Mouse (Mus musculus) heart, embryonic 14.5 days (tissue): Measurements from ENCODE around the gene Gpc2. TPM values are rescaled to one million over a fixed set of nuclear protein-coding genes. Genes with fewer than 3 reads are reported as not detected.

ENCODE experiments used
- ATAC-seq: fragments of 200-750 bp; cut with Nextera tagmentation; 2 replicates; pipeline ENCODE4 v1.8.0; 2017; ENCODE audit warnings: low read depth, moderate TSS enrichment; ENCODE audit not compliant: insufficient number of reproducible peaks, insufficient read depth, low FRiP score
- H3K27ac ChIP-seq, 2 experiments: fragments of 200-500 bp in 1 of 2; fragments of 300-500 bp in 1 of 2; sonication (generic) in 1 of 2; replicated peaks in 1 of 2; 2 replicates each; pipeline ENCODE4 v1.5.1; 2012 to 2014; ENCODE audit warnings: low read depth in 2 of 2, low read length in 2 of 2, control low read depth in 1 of 2, mild to moderate bottlenecking in 1 of 2, mixed read lengths in 1 of 2; ENCODE audit not compliant: control insufficient read depth in 1 of 2, insufficient read depth in 1 of 2
- H3K27me3 ChIP-seq: fragments of 300-500 bp; sonication (generic); 2 replicates; pipeline ENCODE4 v1.6.1; 2014; ENCODE audit warnings: mild to moderate bottlenecking, low read length, control low read depth; ENCODE audit not compliant: control insufficient read depth, insufficient read depth
- H3K36me3 ChIP-seq: fragments of 300-500 bp; sonication (generic); 2 replicates; pipeline ENCODE4 v1.6.1; 2014; ENCODE audit warnings: mild to moderate bottlenecking, control low read depth, low read length, mixed read lengths; ENCODE audit not compliant: control insufficient read depth, insufficient read depth
- H3K4me1 ChIP-seq, 2 experiments: fragments of 200-500 bp in 1 of 2; fragments of 300-500 bp in 1 of 2; sonication (generic) in 1 of 2; 2 replicates each; pipeline ENCODE4 v1.6.1; 2012 to 2014; ENCODE audit warnings: low read length in 2 of 2, control low read depth in 1 of 2, mixed read lengths in 1 of 2; ENCODE audit not compliant: control insufficient read depth in 2 of 2, insufficient read depth in 2 of 2
- H3K4me2 ChIP-seq: fragments of 300-500 bp; sonication (generic); 2 replicates; pipeline ENCODE4 v1.6.1; 2014; ENCODE audit warnings: mild to moderate bottlenecking, low read length
- H3K4me3 ChIP-seq, 2 experiments: fragments of 200-500 bp in 1 of 2; fragments of 300-500 bp in 1 of 2; sonication (generic) in 1 of 2; 2 replicates each; pipeline ENCODE4 v1.5.1; 2012 to 2014; ENCODE audit warnings: low read length in 2 of 2, mild to moderate bottlenecking in 2 of 2, control low read depth in 1 of 2, low read depth in 1 of 2, moderate library complexity in 1 of 2; ENCODE audit not compliant: control insufficient read depth in 1 of 2, insufficient read depth in 1 of 2
- H3K9ac ChIP-seq: fragments of 300-500 bp; sonication (generic); 2 replicates; pipeline ENCODE4 v1.6.1; 2014; ENCODE audit warnings: mild to moderate bottlenecking, low read length
- H3K9me3 ChIP-seq: fragments of 300-500 bp; sonication (generic); 2 replicates; pipeline ENCODE4 v1.6.1; 2016; ENCODE audit warnings: low read length, control low read depth; ENCODE audit not compliant: control insufficient read depth
- WGBS: fragments of 180-500 bp; shearing (Covaris S2); extraction: QIAGEN DNeasy Blood & Tissue Kit; methylation state at CpG from one replicate; pipeline ENCODE4 v1.1.7; 2014; 5-methylcytosine and 5-hydroxymethylcytosine counted together
- polyA plus RNA-seq: library from polyadenylated mRNA; unstranded; fragments of >200 nt; fragmentation: Nextera tagmentation; extraction: Ambion mirVana; gene quantifications from 2 replicates; pipeline ENCODE4 v1.2.1, GENCODE M21; 2014

Gpc2 gene
- polyA plus RNA-seq, 1 experiment from 2014 or later, result 1.3 TPM

DNA sequence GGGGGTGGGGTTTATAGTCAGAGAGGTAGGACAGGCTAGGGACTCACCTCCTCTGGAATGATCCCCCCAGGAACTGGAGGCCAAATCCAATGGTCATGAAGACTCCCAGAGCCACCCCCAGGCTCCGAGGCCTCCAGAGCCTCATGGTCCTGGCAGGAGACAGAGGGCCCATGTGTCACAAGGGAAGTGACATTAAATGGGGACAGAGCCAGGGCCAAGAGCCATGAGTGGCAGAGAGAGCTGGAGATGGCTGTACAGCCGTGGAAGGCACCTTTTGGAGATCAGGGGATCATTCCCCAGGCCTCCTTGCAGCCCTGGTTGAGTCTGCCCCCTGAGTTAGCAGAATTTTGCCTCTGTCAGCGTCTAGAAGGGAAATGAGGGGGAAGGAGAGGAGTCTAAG lies 8.6 kb downstream of the Gpc2 start:
- Histone ChIP-seq H3K4me1 (peaks cover 0 to 5% of the 10 kb centered on the region in 2 experiments; a peak in 2 of 4 replicates), H3K27me3 (peaks cover 23% of the 10 kb centered on the region), H3K9me3 (no peaks in the 10 kb centered on the region), H3K4me3 (no peak overlapping the region), H3K4me2 (no peak overlapping the region), H3K9ac (no peak overlapping the region), H3K36me3 (0 out of 2 replicates have a peak, but pooled peaks cover 3% of the 10 kb centered on the region), H3K27ac (no peak overlapping the region)
- WGBS, result 35% methylated on average over 3 of the region's 3 CpGs
- no peak for ATAC-seq

DNA sequence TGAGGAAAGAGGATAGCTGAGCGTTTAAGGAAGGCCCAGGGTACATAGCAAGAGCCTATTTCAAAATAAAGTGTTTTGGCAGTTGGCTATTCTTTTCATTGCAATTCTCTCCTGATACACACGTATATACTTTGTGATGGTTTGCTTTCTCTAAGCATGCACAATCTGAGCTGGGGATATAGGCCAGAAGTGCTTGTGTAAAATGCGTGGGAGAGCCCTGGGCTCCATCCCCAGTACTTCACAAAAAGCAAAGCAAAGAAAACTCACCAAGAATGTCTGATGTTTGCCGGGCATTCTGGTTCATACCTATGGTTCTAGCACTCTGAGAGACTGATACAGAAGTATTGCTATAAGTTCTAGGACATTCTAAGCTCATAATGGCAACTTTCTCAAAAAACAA lies 10.8 kb downstream of the Gpc2 start:
- WGBS, result 68% methylated on average over 4 of the region's 4 CpGs
- no peak for ATAC-seq
- no peak overlapping the region for H3K27ac ChIP-seq

DNA sequence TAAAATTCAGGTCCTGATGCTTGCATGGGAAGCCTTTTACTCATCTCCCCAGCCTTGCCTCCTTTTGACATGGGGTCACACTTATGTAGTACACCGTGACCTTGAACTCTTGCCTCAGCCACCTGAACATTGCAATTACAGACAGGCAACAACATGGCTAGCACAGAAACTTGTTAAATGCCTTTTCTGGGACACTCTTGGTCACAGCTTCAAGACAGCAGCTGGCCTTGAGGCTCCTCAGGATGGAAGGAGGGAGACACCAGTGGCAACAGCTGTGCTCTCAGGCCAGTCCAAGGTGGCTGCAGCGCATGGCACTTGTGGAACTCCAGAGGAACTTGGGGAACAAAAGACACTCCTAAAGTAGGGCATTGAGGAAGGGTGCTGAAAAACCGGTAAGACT lies 12.7 kb downstream of the Gpc2 start:
- Histone ChIP-seq H3K4me2 (no peak overlapping the region), H3K4me3 (no peak overlapping the region), H3K36me3 (peaks cover 13% of the 10 kb centered on the region), H3K9ac (no peak overlapping the region), H3K27ac (no peak overlapping the region), H3K4me1 (peaks cover 8 to 21% of the 10 kb centered on the region in 2 experiments), H3K27me3 (peaks cover 16% of the 10 kb centered on the region), H3K9me3 (no peaks in the 10 kb centered on the region)
- WGBS, result 82% methylated on average over 3 of the region's 3 CpGs
- ATAC-seq, result no peak

More for the DNA sequence above, 10.8 kb downstream of the Gpc2 start:
- peaks cover 0 to 10% of the 10 kb centered on the region in 2 experiments; a peak in 3 of 4 replicates for H3K4me1 ChIP-seq
- no peak overlapping the region for H3K4me3 ChIP-seq
- 0 out of 2 replicates have a peak, but pooled peaks cover 9% of the 10 kb centered on the region for H3K36me3 ChIP-seq
- H3K4me2 ChIP-seq, result no peak overlapping the region
- no peak overlapping the region for H3K9ac ChIP-seq
- H3K27me3 ChIP-seq, result peaks cover 23% of the 10 kb centered on the region
- H3K9me3 ChIP-seq, result no peaks in the 10 kb centered on the region

DNA sequence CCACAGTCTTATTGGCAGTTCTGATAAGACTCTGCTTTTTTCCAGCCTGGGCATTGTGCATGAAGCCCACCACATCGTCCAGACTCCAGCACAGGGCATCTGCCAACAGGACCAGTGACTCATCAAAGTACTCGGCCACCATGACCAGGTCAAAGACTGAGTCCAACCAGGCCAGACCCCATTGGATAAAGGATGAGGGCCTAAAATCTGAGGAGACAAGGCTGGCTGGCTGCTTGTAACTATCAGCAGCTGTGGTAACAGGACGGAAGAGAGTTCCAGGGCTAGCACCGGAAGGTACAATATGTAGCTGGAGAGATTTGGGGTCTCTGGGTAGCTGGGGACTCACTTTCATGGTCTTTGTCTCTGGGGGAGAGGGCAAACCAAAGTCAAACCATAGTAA lies 14.1 kb downstream of the Gpc2 start:
- Histone ChIP-seq H3K4me3 (no peak overlapping the region), H3K9me3 (no peaks in the 10 kb centered on the region), H3K4me1 (peaks cover 8 to 21% of the 10 kb centered on the region in 2 experiments), H3K27ac (no peak overlapping the region), H3K36me3 (peaks cover 27% of the 10 kb centered on the region), H3K9ac (no peak overlapping the region), H3K4me2 (no peak overlapping the region), H3K27me3 (peaks cover 3% of the 10 kb centered on the region; the same call in 1 of the 2 replicates)
- 92% methylated on average over 4 of the region's 4 CpGs for WGBS
- no peak for ATAC-seq

DNA sequence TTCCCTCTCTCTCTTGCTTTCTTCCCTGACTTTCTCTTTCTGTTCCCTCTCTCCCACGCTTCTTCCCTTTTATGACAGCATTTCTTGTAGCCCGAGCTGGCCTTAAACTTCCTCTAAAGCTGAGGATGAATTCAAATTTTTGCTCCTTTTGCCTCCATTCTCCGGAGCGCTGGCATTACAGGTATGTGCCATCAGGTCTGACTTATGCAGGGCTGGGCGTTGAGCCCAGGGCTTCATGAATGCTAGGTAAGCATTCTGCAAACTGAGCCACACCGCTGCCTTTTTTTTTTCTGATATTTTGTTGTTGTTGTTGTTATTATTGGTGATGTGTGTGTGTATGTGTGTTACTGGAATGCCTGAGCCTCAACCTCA lies 15.6 kb downstream of the Gpc2 start:
- H3K4me2 ChIP-seq, result peak overlapping the region; percentile 94
- peak overlapping the region in 1 of 2 experiments; percentile 11; a peak in 1 of 4 replicates for H3K27ac ChIP-seq
- H3K36me3 ChIP-seq, result peaks cover 42% of the 10 kb centered on the region
- WGBS, result 13% methylated on average over 6 of the region's 6 CpGs
- peak overlapping the region; percentile 94 for H3K9ac ChIP-seq
- H3K4me3 ChIP-seq, result peak overlapping the region; percentile 86 to 96
- no peaks in the 10 kb centered on the region for H3K9me3 ChIP-seq
- no peaks in the 10 kb centered on the region for H3K27me3 ChIP-seq
- no peak for ATAC-seq
- peaks cover 13 to 28% of the 10 kb centered on the region in 2 experiments for H3K4me1 ChIP-seq

DNA sequence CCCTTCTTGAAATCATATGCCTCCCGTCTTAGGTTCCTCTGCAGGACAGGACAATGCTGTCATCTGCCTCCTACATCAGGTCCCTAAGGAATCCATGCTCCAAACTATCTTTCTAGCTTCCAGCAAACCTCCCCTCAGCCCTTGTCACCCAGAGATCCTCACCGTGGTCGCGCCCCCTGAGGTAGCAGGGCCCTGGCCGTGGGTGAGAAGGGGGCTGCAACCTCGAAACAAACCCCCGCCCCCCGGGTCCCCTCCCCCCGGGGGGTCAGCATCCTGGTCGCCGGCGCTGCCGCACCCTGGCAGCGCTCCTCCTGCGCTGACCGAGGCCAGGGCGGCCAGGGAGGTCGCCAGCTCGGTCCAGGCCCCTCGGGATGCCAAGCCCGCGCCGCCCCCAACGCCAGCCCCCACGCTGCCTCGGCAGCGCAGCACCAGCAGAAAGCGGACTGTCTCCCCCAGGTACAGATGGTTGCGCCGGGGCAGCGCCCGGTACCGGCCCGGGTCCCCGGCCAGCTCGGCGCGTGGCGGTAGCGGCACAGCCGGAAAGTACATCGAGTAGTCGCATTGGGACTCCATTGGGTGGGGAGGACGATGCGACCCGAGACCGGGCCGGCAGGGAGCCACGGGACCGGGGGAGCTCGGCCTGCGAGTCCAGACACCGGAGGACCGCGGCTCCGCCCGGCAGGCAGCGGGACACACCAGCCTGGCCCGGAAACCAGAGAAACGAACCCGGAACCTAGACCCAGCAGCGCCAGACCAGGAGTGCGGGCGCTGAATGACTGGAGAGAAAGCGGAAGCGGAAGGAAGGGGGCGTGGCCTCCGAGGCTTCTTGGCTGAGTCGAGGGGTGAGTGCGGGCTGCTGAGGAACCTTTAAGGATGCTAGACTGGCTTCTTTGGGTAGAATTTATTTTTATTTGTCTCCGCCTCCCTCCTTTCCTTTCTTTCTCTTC lies 16.3 kb downstream of the Gpc2 start, which contains the start of gene BC037034:
TSS of gene BC037034 (minus strand) at position 774 of the 947 bp plus-strand sequence.
- Histone ChIP-seq H3K9ac (peak within 1 kb of the TSS; percentile 94), H3K4me1 (peaks cover 19 to 35% of the 10 kb centered on the region in 2 experiments), H3K36me3 (peaks cover 48% of the 10 kb centered on the region), H3K27ac (peak within 1 kb of the TSS; percentile 67 to 75), H3K4me3 (peak within 1 kb of the TSS; percentile 86 to 96), H3K9me3 (no peaks in the 10 kb centered on the region), H3K4me2 (peak within 1 kb of the TSS; percentile 94), H3K27me3 (no peaks in the 10 kb centered on the region)
- 0% methylated on average over 64 of the region's 71 CpGs for WGBS
- ATAC-seq, result peak; percentile 82

DNA sequence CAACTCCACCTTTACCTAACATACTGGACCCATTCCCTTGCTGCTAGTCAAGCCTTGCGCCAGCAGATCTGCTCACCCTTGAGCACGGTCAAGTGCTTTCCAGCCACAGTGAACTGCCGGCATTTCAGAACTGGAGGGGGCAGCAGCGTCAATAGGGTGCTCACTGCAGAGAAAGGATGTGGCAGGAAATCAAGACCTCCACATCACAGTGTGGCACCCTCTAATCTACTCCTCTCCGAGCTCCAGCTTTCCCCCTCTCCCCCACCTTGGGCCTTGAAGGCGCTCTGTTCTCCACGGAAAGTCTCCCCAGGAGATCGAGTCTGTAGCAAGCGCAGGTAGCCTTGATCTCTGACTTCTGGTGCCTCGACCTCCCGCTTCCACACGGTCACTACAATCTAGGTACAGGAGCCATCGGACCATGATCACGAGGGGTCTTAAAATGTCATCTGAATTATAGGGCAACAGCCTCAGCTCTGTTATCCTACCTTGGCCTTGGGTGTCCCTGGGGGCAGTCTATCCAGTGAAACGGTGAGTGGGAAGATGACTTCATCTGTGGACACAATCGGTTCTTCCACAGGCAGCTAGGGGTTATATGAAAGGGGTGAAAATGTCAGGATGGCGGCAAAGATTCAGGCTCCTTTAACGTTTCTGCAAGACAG lies 17.1 kb downstream of the Gpc2 start:
- Histone ChIP-seq H3K4me2 (peak overlapping the region; percentile 94), H3K27ac (no peak overlapping the region), H3K9me3 (no peaks in the 10 kb centered on the region), H3K36me3 (peaks cover 53% of the 10 kb centered on the region), H3K27me3 (no peaks in the 10 kb centered on the region), H3K4me3 (peak overlapping the region; percentile 86 to 96), H3K9ac (peak overlapping the region; percentile 94), H3K4me1 (peaks cover 20 to 39% of the 10 kb centered on the region in 2 experiments)
- no peak for ATAC-seq
- WGBS, result 60% methylated on average over 18 of the region's 18 CpGs
